Mouse (Mus musculus): ENCODE measurements at regions not wholly inside any gene's neighbourhood (a gene's known extent, or its start where the extent isn't known, plus 50 kb on each side); places are given as distances from the start of the nearest gene placed in this dataset.

DNA sequence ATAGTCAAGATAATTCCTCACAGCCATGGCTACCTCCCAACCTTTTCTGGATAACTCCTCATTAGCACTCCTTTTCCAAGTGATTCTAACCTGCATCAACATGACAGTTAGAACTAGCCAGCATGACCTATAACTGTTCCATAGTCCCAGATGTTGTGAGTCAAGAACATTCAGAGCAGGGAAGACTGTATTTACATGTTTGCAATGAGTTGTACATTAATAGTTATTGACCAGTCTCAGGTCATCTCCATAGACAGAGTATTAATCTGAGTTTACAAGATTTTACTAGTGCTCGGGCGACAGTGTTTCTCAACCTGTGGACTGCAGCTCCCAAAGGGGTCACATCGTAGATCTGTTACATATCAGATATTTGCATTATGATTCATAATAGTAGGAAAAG is 1515.3 kb downstream of the Slc22a22 start:
- no peak for DNase-seq (ENCODE audit: low read depth, low spot score)

Data from CD4-positive helper T cell, adult 2 months (primary cell).